Mouse (Mus musculus) stomach, embryonic 14.5 days (tissue): ENCODE measurements around the gene Fam227a. TPM values are rescaled to one million over a fixed set of nuclear protein-coding genes. Genes with fewer than 3 reads are reported as not detected.

Source experiments
- ATAC-seq: fragments of 200-750 bp; cut with Nextera tagmentation; 2 replicates; pipeline ENCODE4 v1.8.0; 2017; ENCODE audit warnings: low read depth, moderate TSS enrichment; ENCODE audit not compliant: insufficient number of reproducible peaks, insufficient read depth, low FRiP score
- H3K27ac ChIP-seq: fragments of 300-500 bp; sonication (generic); 2 replicates; pipeline ENCODE4 v1.5.1; 2014; ENCODE audit warnings: mild to moderate bottlenecking, low read length, moderate library complexity, mixed read lengths
- H3K27me3 ChIP-seq: fragments of 300-500 bp; sonication (generic); 2 replicates; pipeline ENCODE4 v1.6.1; 2014; ENCODE audit warnings: low read length, control low read depth, mixed read lengths; ENCODE audit not compliant: control insufficient read depth, insufficient read depth
- H3K36me3 ChIP-seq: fragments of 300-500 bp; sonication (generic); 2 replicates; pipeline ENCODE4 v1.6.1; 2014; ENCODE audit warnings: mild to moderate bottlenecking, control low read depth, low read length, moderate library complexity, mixed read lengths; ENCODE audit not compliant: control insufficient read depth, insufficient read depth
- H3K4me1 ChIP-seq: fragments of 300-500 bp; sonication (generic); 2 replicates; pipeline ENCODE4 v1.6.1; 2014; ENCODE audit warnings: low read length, control low read depth, mixed read lengths; ENCODE audit not compliant: control insufficient read depth, insufficient read depth
- H3K4me2 ChIP-seq: fragments of 300-500 bp; sonication (generic); replicated peaks from 2 replicates; pipeline ENCODE4 v1.6.1; 2014; ENCODE audit warnings: low read depth, low read length, control low read depth
- H3K4me3 ChIP-seq: fragments of 300-500 bp; sonication (generic); 2 replicates; pipeline ENCODE4 v1.5.1; 2014; ENCODE audit warnings: low read depth, low read length, control low read depth
- H3K9ac ChIP-seq: fragments of 300-500 bp; sonication (generic); replicated peaks from 2 replicates; pipeline ENCODE4 v1.6.1; 2014; ENCODE audit warnings: low read depth, mild to moderate bottlenecking, control low read depth, low read length, moderate library complexity, mixed read lengths
- H3K9me3 ChIP-seq: fragments of 300-500 bp; sonication (generic); 2 replicates; pipeline ENCODE4 v1.6.1; 2016; ENCODE audit warnings: low read depth, low read length, control low read depth; ENCODE audit not compliant: control insufficient read depth
- WGBS: fragments of 180-500 bp; shearing (Covaris S2); extraction: QIAGEN DNeasy Blood & Tissue Kit; methylation state at CpG from one replicate; pipeline ENCODE4 v1.1.7; 2014; 5-methylcytosine and 5-hydroxymethylcytosine counted together
- polyA plus RNA-seq: library from polyadenylated mRNA; unstranded; fragments of >200 nt; fragmentation: Nextera tagmentation; extraction: Ambion mirVana; gene quantifications from 2 replicates; pipeline ENCODE4 v1.2.1, GENCODE M21; 2014

Fam227a gene
- 1.6 and 3.0 TPM in 2 replicates for polyA plus RNA-seq

- ATAC-seq = peak; percentile 85
- H3K27me3 ChIP-seq = no peaks in the 10 kb centered on the region
- H3K9me3 ChIP-seq = no peaks in the 10 kb centered on the region
- H3K27ac ChIP-seq = peak within 1 kb of the TSS; percentile 89
- peak within 1 kb of the TSS; percentile 95 for H3K4me2 ChIP-seq
- peaks cover 9% of the 10 kb centered on the region; the same call in 1 of the 2 replicates for H3K4me1 ChIP-seq
- H3K9ac ChIP-seq = peak within 1 kb of the TSS; percentile 74
- peak within 1 kb of the TSS; percentile 79 for H3K4me3 ChIP-seq
- WGBS = under 1% methylated on average over 55 of the region's 55 CpGs
- no peaks in the 10 kb centered on the region; the same call in 1 of the 2 replicates for H3K36me3 ChIP-seq
Measured at GRCm38 (mm10) chr15:79658531-79659375, at the start of gene Fam227a, which contains the start of gene Cby1. Gene Fam227a, minus strand, starts transcription at chr15:79658956. Gene Cby1, plus strand, starts transcription at chr15:79659199.

- no peaks in the 10 kb centered on the region for H3K4me1 ChIP-seq
- ATAC-seq = no peak
- H3K36me3 ChIP-seq = peaks cover 31% of the 10 kb centered on the region
- H3K27me3 ChIP-seq = no peaks in the 10 kb centered on the region
- H3K9ac ChIP-seq = no peak overlapping the region
- no peak overlapping the region for H3K4me2 ChIP-seq
- 91% methylated on average over 5 of the region's 5 CpGs for WGBS
- H3K27ac ChIP-seq = no peak overlapping the region
- no peaks in the 10 kb centered on the region for H3K9me3 ChIP-seq
- no peak overlapping the region for H3K4me3 ChIP-seq
Measured at GRCm38 (mm10) chr15:79708229-79708822, 49.6 kb upstream of the Fam227a start.

GRCm38 (mm10) chr15:79706603-79707214 lies 48.0 kb upstream of the Fam227a start:
- no peaks in the 10 kb centered on the region for H3K27me3 ChIP-seq
- no peak overlapping the region for H3K27ac ChIP-seq
- peaks cover 19% of the 10 kb centered on the region for H3K36me3 ChIP-seq
- 88% methylated on average over 17 of the region's 17 CpGs for WGBS
- H3K9me3 ChIP-seq = no peaks in the 10 kb centered on the region
- H3K4me1 ChIP-seq = no peaks in the 10 kb centered on the region
- H3K4me2 ChIP-seq = no peak overlapping the region
- no peak overlapping the region for H3K4me3 ChIP-seq
- ATAC-seq = no peak
- no peak overlapping the region for H3K9ac ChIP-seq

GRCm38 (mm10) chr15:79697558-79698187 lies 38.9 kb upstream of the Fam227a start:
- no peaks in the 10 kb centered on the region; the same call in 1 of the 2 replicates for H3K4me1 ChIP-seq
- no peak overlapping the region for H3K4me2 ChIP-seq
- peaks cover 4% of the 10 kb centered on the region; the same call in 1 of the 2 replicates for H3K36me3 ChIP-seq
- no peaks in the 10 kb centered on the region for H3K27me3 ChIP-seq
- H3K4me3 ChIP-seq = no peak overlapping the region
- no peak overlapping the region for H3K9ac ChIP-seq
- H3K27ac ChIP-seq = no peak overlapping the region
- H3K9me3 ChIP-seq = no peaks in the 10 kb centered on the region
- ATAC-seq = 0 out of 2 replicates have a peak, but pooled peaks have one; percentile 28
- 72% methylated on average over 9 of the region's 9 CpGs for WGBS

DNA sequence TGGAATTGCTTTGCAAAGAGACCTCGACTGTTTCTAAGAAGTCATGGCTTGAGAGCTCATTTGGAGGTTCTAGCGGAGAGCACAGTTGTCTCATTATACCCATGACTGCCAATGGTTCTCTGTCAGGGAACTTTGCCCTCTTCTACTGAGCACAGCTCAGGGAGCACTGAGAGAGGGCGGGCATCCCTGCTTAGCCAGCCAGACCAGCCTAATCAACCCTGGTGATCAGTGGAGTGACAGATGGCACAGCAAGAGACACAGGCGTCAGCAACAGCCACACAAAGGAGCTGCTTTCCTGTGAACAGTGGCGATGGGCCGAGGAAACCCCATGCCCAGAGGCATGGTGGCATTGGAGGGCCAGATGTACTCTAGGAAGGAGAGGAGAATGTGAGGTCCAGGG lies 38.3 kb upstream of the Fam227a start:
- Histone ChIP-seq H3K9ac (no peak overlapping the region), H3K4me3 (no peak overlapping the region), H3K9me3 (no peaks in the 10 kb centered on the region), H3K4me1 (peaks cover 7% of the 10 kb centered on the region; the same call in 1 of the 2 replicates), H3K27ac (no peak overlapping the region), H3K4me2 (no peak overlapping the region), H3K27me3 (no peaks in the 10 kb centered on the region), H3K36me3 (peaks cover 4% of the 10 kb centered on the region; the same call in 1 of the 2 replicates)
- ATAC-seq = no peak
- 89% methylated on average over 6 of the region's 6 CpGs for WGBS

DNA sequence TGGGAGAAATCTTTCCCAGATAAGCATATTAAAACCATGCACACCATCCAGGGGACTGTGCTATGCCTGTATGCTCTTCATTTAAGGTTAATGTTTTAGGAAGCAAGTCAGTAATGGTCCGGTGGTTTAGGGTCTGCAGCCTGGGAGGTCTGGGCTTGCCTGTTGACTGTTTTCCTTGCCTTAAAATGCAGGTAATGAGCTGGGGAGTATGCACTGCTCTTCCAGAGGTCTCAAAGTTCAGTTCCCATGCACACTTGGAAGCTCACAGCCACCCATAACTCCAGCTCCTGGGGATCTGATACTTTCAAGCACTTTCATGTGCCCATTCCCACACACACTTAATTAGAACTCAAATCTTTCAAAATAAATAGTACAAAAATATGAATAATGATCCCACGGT lies 37.8 kb upstream of the Fam227a start:
- Histone ChIP-seq H3K4me1 (peaks cover 12% of the 10 kb centered on the region; the same call in 1 of the 2 replicates), H3K9ac (no peak overlapping the region), H3K27me3 (no peaks in the 10 kb centered on the region), H3K36me3 (peaks cover 4% of the 10 kb centered on the region; the same call in 1 of the 2 replicates), H3K27ac (no peak overlapping the region), H3K9me3 (no peaks in the 10 kb centered on the region), H3K4me2 (no peak overlapping the region), H3K4me3 (no peak overlapping the region)
- 91% methylated on average over 2 of the region's 2 CpGs for WGBS
- no peak for ATAC-seq

GRCm38 (mm10) chr15:79695516-79695915 lies 36.8 kb upstream of the Fam227a start:
- no peak overlapping the region for H3K4me3 ChIP-seq
- no peak overlapping the region for H3K9ac ChIP-seq
- H3K27ac ChIP-seq = no peak overlapping the region
- peaks cover 4% of the 10 kb centered on the region; the same call in 1 of the 2 replicates for H3K36me3 ChIP-seq
- H3K27me3 ChIP-seq = no peaks in the 10 kb centered on the region
- peaks cover 14% of the 10 kb centered on the region; the same call in 1 of the 2 replicates for H3K4me1 ChIP-seq
- WGBS = 32% methylated on average over 3 of the region's 3 CpGs
- no peaks in the 10 kb centered on the region for H3K9me3 ChIP-seq
- H3K4me2 ChIP-seq = no peak overlapping the region
- ATAC-seq = no peak

DNA sequence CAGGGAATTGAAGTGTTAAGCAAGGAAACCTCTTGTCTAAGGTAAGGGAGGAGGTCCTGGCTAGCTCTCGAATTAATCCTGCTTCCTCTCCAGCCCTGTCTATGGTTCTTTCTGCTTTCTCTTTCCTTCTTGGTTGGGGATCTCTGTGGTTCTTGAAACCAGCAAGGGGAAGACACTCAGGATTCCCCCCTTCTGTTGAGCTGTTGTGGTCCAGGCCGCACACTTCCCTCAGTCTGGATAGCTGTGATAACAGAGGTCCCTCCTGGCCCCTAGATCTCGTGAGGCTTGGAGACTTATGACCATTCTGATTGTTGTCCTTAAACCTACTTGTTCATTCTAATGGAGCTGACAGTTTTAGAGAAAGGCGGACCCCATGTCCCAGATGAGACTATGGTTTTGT lies 35.8 kb upstream of the Fam227a start:
- Histone ChIP-seq H3K9ac (no peak overlapping the region), H3K9me3 (no peaks in the 10 kb centered on the region), H3K4me1 (peaks cover 18% of the 10 kb centered on the region; the same call in 1 of the 2 replicates), H3K27me3 (no peaks in the 10 kb centered on the region), H3K27ac (no peak overlapping the region), H3K36me3 (peaks cover 4% of the 10 kb centered on the region; the same call in 1 of the 2 replicates), H3K4me3 (no peak overlapping the region), H3K4me2 (no peak overlapping the region)
- WGBS = 88% methylated on average over 4 of the region's 4 CpGs
- ATAC-seq = no peak
